Mouse (Mus musculus): ENCODE results near the gene Gas1. TPM values are rescaled to one million over a fixed set of nuclear protein-coding genes. Genes with fewer than 3 reads are reported as not detected.

Gene Gas1
- polyA plus RNA-seq, 1 experiment, result not detected

DNA sequence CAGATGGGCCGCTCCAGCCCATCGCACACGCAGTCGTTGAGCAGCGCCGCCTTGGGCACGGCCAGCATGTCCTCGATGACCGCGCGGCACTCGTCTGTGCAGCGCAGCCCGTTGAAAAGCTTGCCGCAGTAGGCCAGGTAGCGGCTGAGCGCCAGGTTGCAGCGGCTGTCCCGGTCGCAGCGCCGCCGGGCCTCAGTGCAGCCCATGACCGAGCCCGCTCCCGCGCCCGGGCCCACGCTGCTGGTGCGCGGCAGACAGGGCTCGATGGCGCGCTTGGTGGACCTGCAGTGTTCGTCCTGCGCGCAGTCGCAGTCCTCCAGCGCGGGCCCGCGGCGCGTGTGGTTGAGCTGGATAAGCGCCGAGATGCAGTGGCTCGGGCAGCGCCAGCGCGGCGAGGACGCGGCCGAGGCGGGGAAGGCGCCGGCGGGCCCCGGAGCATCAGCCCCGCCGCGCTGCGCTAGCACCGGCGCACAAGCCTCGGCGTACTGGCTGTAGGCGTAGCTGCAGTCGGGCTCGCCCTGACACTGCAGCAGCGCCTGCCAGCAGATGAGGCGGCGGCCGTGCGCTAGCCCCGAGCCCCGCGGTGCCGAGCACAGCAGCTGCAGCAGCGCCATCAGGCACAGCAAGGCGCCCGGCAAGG lies 909 bp downstream of the Gas1 start:
- peak overlapping the region; percentile 11 for H3K27ac ChIP-seq (ENCODE audit: insufficient read depth, low read depth, low read length)
- H3K4me3 ChIP-seq (ENCODE audit: insufficient read depth, low read depth, low read length), result peak overlapping the region; percentile 58
- TF ChIP-seq POLR2A (IDR thresholded peaks at IDR 0.05; ENCODE audit: insufficient read depth, low read depth, low read length) (peak; percentile 14; the same call in 1 of the 2 replicates), CTCF (IDR thresholded peaks at IDR 0.05; ENCODE audit: insufficient read depth, low read depth, low read length) (no peak)
- WGBS, result under 1% methylated on average over 82 of the region's 82 CpGs
- H3K4me1 ChIP-seq (ENCODE audit: control insufficient read depth, insufficient read depth, low read length), result peaks cover 8% of the 10 kb centered on the region; the same call in 1 of the 2 replicates

DNA sequence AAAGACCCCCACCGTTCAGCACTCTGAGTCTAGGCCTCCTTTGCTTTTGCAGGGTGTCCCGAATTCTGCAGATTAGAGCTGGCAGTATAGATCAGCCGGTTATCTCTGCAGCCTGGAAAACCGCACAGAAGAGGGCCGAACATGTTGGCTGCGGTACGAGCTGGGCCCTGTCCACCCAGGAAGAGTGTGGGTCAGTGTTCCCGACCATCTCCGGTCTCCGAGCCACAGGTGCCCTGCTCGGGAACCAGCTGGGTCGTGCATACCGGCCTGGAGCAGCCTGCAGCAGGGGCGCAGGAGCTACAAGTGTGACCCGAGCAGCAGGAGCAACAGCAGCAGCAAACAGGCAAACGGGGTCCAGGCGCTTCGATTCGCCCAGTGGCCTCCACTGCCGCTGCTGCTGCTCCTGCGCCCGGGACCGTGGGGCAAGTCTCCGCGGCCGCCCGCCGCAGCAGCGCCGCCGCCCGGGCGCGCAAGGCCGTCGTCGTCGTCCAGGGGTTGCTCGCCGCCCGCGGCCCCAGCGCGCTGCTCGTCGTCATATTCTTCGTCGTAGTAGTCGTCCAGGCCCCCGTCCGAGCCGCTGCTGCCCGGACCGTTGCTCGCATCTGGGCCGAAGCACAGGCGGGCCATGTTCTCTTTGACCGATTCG lies 1.6 kb downstream of the Gas1 start:
- WGBS, result under 1% methylated on average over 59 of the region's 59 CpGs
- peak overlapping the region; percentile 58 for H3K4me3 ChIP-seq (ENCODE audit: insufficient read depth, low read depth, low read length)
- H3K4me1 ChIP-seq (ENCODE audit: control insufficient read depth, insufficient read depth, low read length), result peaks cover 8% of the 10 kb centered on the region; the same call in 1 of the 2 replicates
- H3K27ac ChIP-seq (ENCODE audit: insufficient read depth, low read depth, low read length), result peak overlapping the region; percentile 11
- TF ChIP-seq POLR2A (IDR thresholded peaks at IDR 0.05; ENCODE audit: insufficient read depth, low read depth, low read length), result no peak
- no peak for TF ChIP-seq CTCF (IDR thresholded peaks at IDR 0.05; ENCODE audit: insufficient read depth, low read depth, low read length)

DNA sequence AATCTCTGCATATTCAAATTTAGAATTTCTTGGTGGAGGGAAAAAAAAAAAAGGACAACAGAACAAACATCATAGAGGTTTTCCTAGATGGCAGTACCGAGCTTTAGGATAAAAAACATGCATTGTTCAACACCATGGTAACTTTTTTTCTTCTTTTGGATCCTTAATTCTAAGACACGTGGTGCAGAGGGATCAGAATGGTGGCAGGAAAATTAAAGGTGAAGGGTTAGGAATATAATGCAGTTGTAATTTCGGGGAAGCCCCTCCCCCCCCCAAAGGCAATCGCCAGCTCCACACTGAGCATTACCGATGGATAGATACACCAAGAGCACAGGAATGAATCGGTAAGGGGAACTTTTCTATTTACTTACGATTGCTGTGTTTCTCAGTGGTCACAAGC lies 2.2 kb downstream of the Gas1 start:
- H3K4me1 ChIP-seq (ENCODE audit: control insufficient read depth, insufficient read depth, low read length), result peaks cover 8% of the 10 kb centered on the region; the same call in 1 of the 2 replicates
- WGBS, result 7% methylated on average over 7 of the region's 7 CpGs
- H3K4me3 ChIP-seq (ENCODE audit: insufficient read depth, low read depth, low read length), result peak overlapping the region; percentile 58; the same call in 1 of the 2 replicates
- TF ChIP-seq POLR2A (IDR thresholded peaks at IDR 0.05; ENCODE audit: insufficient read depth, low read depth, low read length) (no peak), CTCF (IDR thresholded peaks at IDR 0.05; ENCODE audit: insufficient read depth, low read depth, low read length) (no peak)
- no peak overlapping the region for H3K27ac ChIP-seq (ENCODE audit: insufficient read depth, low read depth, low read length)

DNA sequence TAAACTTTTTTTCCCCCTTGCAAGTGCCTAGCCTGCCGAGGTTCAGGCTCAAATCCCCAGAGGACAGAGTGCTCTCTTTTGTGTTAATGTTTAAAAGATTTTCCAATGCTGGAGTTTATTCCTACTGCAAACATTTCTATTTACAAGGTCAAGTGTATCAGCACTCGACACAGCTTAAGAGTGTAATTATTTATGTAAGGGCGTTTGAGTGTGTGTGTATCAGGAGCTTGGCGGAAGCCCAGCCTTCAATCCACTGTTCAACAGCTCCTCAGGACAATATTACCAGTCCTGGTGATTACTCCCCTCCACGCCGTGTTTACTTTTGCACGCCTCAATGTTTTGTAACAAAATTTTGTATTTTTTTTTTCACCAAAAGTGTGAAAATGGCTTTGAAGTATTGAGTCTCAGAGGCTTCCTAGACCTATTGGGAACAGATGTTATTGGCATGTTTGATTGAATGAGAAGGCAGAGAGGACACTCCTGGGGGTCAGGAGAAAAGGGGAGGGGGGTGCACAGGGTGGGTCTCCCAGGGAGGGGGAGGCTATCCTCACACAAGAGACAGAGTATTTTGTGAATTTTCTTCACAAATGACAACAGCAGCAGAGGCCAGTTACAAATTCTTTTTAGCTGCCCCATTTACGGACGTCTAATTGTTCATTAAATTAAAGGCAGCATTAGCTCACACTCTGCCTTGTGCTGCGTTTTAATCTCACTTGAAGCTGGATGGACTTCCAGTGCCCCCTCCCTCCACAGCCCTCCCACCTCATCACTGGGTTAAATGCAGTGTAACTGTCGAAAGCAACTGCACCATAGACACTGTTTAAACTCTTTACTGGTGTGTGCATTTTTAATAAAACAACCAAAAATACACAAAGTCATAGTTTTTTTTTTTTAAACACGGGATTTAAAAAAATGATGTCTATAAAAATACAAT lies 3.3 kb downstream of the Gas1 start:
- 40% methylated on average over 12 of the region's 12 CpGs for WGBS
- Histone ChIP-seq H3K4me1 (ENCODE audit: control insufficient read depth, insufficient read depth, low read length) (peaks cover 8% of the 10 kb centered on the region; the same call in 1 of the 2 replicates), H3K27ac (ENCODE audit: insufficient read depth, low read depth, low read length) (no peak overlapping the region), H3K4me3 (ENCODE audit: insufficient read depth, low read depth, low read length) (no peak overlapping the region)
- TF ChIP-seq CTCF (IDR thresholded peaks at IDR 0.05; ENCODE audit: insufficient read depth, low read depth, low read length), result no peak
- no peak for TF ChIP-seq POLR2A (IDR thresholded peaks at IDR 0.05; ENCODE audit: insufficient read depth, low read depth, low read length)

DNA sequence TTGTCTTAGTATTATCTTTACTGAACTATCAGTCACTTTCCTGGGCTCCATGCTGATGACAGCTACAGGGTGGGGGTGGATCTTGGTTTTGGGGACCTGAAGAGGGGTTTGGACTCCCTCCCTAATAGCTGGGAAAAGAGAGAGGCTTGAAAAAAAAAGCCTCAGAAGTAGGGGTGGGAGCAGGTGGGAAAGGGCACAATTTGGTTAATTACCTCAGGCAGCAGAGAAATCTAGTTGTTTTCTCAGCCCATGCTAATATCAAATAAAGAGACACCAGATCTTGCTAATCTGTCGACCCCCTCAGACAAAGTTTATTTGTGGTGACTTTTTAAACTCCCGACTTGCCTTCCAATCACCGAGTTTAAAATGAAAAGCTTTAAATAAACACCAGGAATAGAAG lies 4.0 kb downstream of the Gas1 start:
- no peak overlapping the region for H3K4me3 ChIP-seq (ENCODE audit: insufficient read depth, low read depth, low read length)
- WGBS, result 30% methylated on average over 3 of the region's 3 CpGs
- no peak overlapping the region for H3K27ac ChIP-seq (ENCODE audit: insufficient read depth, low read depth, low read length)
- TF ChIP-seq CTCF (IDR thresholded peaks at IDR 0.05; ENCODE audit: insufficient read depth, low read depth, low read length), result no peak
- no peak for TF ChIP-seq POLR2A (IDR thresholded peaks at IDR 0.05; ENCODE audit: insufficient read depth, low read depth, low read length)
- peaks cover 8% of the 10 kb centered on the region; the same call in 1 of the 2 replicates for H3K4me1 ChIP-seq (ENCODE audit: control insufficient read depth, insufficient read depth, low read length)

DNA sequence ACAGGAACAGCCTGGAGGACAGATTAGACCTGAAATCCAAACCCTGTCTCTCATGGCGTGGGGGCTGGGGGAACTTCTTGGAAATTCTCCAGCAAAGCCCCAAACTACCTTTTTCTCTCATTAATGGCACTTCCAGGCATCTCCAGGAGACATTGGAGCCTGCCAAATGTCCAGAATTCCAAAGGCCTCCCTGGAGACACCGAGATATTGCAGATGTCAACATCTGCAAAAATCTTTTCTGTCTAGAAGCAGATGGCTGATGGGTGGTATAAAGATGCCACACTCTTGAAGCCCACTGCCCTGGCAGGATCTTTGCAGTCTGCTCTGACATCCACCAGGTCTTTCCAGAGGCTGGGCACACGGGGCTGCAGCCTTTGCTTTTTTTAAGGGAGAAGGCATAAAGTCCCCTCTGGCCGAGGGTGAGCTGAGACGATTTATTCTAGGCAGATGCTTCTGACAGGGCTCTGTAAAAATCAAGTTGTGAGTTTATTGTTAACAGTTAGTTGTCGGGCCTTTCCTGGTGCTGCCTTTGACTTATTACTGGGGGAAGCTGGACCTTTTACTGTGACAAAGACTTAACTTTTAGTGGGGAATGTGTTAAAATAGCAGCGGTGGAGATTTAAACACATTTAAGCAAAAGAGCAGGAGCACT lies 4.7 kb downstream of the Gas1 start:
- peaks cover 5% of the 10 kb centered on the region; the same call in 1 of the 2 replicates for H3K4me1 ChIP-seq (ENCODE audit: control insufficient read depth, insufficient read depth, low read length)
- no peak overlapping the region for H3K27ac ChIP-seq (ENCODE audit: insufficient read depth, low read depth, low read length)
- WGBS, result 73% methylated on average over 7 of the region's 7 CpGs
- TF ChIP-seq CTCF (IDR thresholded peaks at IDR 0.05; ENCODE audit: insufficient read depth, low read depth, low read length) (no peak), POLR2A (IDR thresholded peaks at IDR 0.05; ENCODE audit: insufficient read depth, low read depth, low read length) (no peak)
- no peak overlapping the region for H3K4me3 ChIP-seq (ENCODE audit: insufficient read depth, low read depth, low read length)

DNA sequence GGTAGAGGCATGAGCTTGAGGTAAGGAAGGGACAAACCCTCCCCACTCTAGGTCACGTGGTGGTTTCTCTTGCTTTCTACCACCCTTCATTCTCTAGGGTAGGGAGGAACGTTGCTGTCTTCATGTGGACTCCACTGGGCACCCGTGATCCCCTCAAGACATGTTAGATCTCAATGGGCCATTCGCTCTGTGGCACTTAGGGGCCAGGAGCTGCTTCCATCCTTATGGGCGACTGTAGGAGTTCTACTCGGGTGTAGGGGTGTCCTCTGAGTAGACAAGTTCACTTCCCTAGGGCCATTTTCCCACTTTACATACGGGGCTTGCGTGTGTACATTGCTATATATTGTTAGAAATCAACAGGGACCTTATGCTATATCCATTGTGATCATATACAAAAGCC lies 5.4 kb downstream of the Gas1 start:
- Histone ChIP-seq H3K4me3 (ENCODE audit: insufficient read depth, low read depth, low read length) (no peak overlapping the region), H3K4me1 (ENCODE audit: control insufficient read depth, insufficient read depth, low read length) (peaks cover 3% of the 10 kb centered on the region; the same call in 1 of the 2 replicates), H3K27ac (ENCODE audit: insufficient read depth, low read depth, low read length) (no peak overlapping the region)
- WGBS, result 93% methylated on average over 8 of the region's 8 CpGs
- no peak for TF ChIP-seq POLR2A (IDR thresholded peaks at IDR 0.05; ENCODE audit: insufficient read depth, low read depth, low read length)
- no peak for TF ChIP-seq CTCF (IDR thresholded peaks at IDR 0.05; ENCODE audit: insufficient read depth, low read depth, low read length)

Measured in olfactory bulb, adult 2 months (tissue).